Mouse (Mus musculus) hindlimb bud, embryonic 11.5 days (tissue): ENCODE measurements around the gene Vtn.
A peak's percentile ranks its signal among the peaks of the same experiment; 100 is the strongest.

ENCODE experiments used
- DNase-seq: peaks from one replicate; pipeline ENCODE4 v3.0.0-alpha.2; 2012; ENCODE audit warnings: low read depth, low spot score; ENCODE audit errors: extremely low spot score

The Vtn gene

DNA sequence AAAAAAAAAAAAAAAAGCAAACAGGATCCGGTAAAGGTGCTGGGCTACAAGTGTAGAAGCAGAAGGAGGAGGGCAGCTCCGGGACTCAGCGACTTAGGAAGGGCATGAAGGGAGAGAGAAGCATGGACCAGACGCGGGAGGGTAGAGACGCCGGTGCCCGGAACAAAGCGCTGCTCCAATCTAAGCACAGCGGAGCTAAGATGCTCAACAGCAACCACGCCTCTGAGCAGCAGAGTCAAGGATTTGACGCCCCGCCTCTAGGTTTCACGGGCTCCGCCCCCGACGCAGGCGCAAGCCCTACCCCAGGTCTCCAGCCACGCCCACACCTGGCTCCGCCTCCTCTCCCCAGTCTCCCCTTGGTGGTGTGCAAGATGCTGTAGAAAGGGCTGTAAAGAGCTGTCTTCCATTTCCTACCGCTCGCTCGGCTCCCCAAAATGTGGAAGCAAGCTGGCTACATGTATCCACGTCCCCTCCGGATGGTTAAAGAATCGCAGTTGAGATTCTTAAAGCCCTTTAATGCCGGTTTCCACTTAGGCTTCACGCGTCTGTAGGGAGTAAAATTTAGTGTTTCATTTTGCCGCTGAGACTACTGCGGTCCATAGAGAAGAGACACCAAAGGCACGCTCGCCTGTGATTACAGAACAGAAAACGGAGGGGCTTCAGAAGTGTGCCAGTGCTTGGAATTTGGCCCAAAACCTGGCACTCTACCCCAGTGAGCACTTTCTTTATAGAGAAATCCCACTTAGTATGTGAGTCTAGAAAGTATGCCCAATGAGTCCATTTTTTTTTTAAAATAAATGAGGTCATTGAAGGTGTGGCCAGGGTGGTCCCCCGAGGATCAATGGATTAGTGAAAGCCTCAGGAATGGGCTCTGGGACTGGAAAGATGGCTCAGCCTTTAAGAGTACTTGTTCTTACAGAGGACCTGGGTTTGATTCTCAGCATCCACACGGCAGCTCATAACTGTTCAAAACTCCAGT lies 1.1 kb upstream of the Vtn start, which contains the start of gene Sarm1:
TSS of gene Sarm1 (minus strand) at position 211 of the 979 bp plus-strand sequence.
- peak; percentile 91 for DNase-seq

- DNase-seq: no peak
These were observed 652 bp downstream of the Vtn start for GRCm38 (mm10) chr11:78499543-78499942.

GRCm38 (mm10) chr11:78500623-78501202 lies 1.8 kb downstream of the Vtn start:
- DNase-seq: no peak

DNA sequence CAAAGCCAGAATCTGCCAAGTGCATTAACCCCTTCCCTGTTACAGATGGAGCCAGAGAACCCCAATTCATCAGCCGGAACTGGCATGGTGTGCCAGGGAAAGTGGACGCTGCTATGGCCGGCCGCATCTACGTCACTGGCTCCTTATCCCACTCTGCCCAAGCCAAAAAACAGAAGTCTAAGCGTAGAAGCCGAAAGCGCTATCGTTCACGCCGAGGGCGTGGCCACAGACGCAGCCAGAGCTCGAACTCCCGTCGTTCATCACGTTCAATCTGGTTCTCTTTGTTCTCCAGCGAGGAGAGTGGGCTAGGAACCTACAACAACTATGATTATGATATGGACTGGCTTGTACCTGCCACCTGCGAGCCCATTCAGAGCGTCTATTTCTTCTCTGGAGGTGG lies 2.6 kb downstream of the Vtn start:
- no peak for DNase-seq

DNA sequence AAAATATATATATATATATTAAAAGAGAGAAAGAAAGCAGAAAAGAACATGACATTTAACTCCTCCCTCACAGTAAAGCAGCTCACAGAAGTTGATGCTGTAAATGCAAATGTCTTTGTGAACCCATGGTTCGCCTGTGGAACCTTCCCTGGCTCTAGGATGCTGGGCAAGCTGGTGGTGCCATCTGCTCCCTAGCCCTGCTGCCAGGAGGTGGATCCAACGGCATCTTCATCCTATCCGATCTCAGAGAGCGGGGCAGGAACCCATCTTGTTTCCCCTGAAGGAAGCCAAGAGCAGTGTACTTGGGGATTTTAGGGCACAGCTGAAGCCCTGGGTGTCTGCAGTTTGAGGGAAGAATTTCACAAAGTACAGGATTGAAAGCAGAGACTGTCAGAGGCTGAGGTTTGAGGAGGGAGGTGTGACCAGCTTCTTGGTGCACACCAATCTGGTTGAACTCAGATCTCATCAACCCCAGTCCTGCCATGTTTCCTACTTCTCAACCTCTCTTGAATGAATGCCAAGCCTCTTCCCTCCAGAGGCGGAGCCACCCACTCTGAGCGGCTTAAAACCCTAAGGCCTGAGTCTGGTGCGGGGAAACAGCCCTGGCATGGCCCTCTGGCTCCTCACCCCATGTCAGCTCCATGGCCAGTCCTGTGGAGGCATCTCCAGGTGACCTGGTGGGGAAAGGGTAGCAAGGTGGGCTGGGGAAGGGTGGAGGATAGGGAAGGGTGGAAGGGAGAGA lies 4.2 kb downstream of the Vtn start, which contains the start of gene Sebox:
TSS of gene Sebox (plus strand) at position 539 of the 742 bp plus-strand sequence.
- no peak for DNase-seq

DNA sequence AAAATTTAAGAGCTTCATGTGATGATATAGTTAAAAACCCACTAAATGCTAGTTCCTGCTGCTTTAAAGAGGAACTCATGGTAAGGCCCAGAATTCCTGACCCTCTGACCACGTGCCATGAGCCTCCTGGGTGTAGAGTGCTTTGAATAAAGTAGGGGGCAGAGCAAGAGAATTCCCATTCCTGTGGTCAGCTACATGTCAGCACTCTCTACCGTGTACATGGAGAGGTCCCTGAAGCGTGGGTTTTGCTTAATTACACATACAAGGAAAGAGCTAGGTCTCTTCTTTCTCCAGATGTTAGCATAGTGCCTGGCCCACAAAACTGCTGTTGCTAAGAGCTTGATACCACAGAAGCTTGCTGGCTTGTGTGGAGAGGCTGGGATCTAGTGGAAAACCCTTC lies 6.5 kb downstream of the Vtn start:
- no peak for DNase-seq

DNA sequence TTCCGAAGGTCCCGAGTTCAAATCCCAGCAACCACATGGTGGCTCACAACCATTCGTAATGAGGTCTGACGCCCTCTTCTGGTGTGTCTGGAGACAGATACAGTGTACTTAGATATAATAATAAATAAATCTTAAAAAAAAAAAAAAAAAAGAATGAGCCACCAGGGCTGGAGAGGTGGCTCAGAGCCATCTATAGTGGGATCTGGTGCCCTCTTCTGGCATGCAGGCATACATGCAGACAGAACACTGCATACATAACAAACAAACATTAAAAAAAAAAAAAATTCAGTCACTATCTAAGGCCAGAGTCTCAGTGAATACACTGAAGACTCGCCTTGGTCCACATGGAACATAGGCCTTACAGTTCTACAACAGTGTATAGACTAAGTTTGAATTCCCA lies 10.3 kb downstream of the Vtn start:
- DNase-seq: no peak

DNA sequence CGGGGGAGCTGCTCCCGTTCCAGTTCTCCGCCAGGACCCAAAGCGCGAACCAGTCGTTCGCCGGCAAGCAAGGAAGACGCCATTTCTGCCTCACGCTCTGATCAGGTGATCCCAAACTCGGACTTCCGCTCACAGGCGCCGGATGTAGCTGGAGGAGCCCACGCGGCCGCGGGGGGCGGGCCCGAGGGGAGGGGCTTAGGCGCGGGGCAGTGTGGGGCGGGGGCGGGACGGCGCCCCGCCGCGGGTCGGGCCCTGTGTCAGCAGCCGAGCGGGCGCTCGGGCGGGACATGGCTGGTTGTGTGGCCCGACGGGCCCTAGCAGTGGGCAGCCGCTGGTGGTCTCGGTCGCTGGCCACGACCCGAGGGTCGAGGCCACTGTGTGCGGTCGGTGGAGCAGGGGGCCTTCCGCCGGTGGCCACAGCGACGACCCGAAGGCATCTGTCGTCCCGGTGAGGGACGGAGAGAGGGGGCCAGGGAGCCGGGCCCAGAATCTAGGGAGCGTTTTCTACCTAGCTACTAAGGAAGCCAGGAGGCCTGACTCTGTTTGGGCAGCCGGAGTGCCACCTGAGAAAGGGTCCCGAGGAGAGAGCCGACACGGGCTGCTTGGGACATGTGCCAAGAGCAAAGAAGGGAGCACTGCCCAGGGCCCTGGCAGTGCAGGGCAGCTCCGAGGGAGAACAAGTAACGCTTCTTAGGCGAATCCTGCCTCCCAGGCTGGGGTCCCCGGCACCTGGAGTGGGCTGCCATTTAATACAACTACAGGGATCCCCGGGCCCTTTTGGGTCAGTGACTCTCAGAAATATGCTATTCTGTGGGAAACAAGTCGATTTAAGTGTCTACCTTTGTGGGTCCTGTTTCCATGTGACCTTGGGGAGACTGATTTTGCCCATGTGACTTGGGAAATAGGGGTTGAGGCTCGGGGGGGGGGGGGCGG lies 13.4 kb downstream of the Vtn start, which contains the start of the genes Tmem199 and Poldip2:
TSS of gene Tmem199 (minus strand) at position 148 of the 933 bp plus-strand sequence.
TSS of gene Poldip2 (plus strand) at position 169 of the 933 bp plus-strand sequence.
- peak; percentile 62 for DNase-seq

DNA sequence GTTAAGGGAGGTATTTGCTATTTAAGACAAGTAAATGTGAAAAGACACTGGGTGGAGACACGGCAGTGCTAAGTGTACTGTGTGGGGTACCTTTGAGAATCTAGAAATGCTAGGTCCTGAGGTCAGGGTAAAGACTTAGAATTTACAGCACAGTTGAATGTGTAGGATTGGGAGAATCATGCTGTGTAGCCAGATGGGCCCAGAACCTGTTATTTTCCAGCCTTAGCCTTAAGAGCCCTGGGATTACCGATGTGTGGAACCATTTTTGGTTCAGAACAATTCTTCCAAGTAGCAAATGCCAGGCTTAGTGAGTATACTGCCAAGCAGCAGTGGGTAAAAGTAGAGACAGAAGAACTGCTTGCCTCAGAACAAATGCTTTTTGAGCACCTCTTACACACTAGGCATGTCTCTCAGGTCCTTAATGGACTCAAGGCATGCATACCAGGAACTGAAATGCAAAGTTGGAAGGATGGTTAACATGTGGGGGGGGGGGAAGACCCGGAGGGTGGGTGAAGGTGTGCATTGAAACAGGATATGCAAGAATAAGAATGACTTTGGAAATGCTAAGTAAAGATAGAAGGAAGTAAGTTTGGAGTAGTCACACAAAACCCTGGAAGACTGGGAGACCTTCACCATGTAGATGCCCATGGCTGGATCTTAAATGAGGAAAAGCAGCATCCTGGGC lies 14.4 kb downstream of the Vtn start:
- DNase-seq: no peak

DNA sequence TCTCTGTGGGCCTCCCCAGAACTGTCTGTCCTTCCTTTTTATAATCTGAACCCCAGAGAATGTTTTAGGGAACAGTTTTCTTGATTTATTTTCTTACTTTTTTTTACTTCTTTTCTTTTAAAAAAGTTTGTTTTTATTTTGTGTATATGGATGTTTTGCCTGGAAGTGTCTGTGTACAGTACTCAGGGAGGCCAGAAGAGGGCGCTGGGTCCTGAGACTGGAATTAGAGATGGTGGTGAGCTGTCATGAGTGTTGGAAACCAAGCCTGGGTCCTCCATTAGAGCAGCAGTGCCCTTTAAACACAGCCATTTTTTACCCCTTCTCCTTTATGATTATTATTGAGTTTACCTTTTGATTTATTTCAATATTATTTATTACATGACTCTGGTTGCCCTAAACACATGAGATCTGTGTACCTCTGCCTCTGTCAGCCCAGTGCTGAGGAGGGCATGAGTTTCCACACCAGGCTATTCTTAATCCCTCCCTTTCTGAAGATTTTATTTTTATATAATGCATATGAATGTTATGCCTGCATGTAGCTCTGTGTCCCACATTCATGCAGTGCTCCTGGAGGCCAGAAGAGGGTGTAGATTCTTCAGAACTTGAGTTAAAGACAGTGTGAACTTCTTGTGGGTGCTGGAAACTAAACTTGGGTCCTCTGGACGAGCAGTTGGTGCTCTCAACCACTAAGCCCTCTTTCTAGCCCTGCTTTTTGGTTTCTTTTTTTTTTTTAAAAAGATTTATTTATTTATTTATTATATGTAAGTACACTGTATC lies 16.8 kb downstream of the Vtn start:
- DNase-seq: no peak

- no peak for DNase-seq
These were observed 20.0 kb downstream of the Vtn start for GRCm38 (mm10) chr11:78518931-78519330.

DNA sequence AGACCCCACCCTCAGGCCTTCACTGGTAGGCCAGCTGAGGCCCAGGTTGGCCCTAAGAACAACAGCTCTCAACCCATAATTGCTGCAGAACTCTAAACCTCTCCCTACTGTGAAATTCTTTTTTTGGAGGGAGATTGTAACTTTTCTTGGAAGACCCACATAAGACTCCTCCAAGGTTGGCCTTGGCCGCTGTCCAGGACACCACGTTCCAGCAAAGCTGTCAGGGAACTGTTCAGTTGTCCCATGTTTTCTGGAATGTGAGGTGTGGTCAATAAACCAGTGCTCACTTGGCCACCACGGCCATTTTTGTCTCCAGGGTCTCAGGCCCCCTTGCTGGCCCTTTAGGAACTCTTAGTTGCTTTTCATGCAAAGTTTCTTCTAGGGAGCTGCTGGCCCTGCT lies 23.0 kb downstream of the Vtn start:
- no peak for DNase-seq

- DNase-seq: no peak
These were observed 23.6 kb downstream of the Vtn start for GRCm38 (mm10) chr11:78522481-78522997.

DNA sequence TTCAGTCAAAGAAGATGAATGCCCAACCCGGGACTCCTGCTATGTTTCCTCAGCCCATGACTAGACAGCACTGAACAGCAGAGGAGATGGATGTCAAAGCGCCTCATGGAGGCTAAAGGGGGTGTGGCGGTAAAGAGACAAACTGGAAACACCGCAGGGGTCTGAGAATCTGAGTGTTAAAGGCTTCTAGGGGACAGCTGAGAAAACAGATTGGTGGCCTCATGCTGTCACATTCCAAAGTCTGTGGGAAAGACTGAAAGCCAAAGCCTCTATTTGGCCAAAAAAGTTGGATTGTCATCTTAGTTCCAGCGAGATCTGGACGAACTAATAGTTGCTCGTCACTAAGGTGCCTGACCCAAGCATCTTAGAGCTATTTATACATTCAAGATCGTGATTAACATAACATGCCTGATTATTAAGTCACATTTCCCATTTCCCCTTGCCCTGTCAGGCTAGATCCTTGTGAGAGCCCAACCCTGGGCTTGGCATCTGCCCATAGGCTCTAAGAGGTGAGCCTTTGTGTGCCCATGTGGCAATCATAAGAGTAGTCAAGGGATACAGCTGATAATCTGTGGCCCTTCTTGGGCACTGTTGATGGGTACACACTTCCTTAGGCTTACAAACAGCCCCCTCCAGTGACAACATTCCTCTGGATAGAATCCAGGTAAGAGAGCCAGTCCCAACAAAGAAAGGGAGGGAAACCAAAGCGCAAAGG lies 24.5 kb downstream of the Vtn start:
- no peak for DNase-seq

DNA sequence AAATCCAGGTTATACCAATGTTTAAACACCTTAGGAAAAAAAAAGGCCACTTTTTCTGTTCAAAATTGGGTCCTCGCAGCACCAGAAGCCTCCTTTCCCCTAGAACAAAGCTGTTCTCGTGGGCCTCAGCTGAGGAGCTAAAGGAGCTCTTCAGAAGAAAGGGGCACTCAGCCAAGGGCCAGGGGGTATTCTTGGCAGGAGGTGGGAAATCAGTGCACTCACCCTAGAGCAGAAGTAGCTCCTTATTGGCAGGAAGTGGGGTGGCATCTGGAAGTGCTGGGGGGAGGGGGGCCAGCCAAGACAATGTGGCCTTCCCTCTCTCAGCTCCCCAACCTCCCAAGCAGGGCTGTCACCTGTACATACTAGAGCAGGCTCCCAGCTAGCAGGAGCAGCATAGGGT lies 25.9 kb downstream of the Vtn start:
- DNase-seq: no peak

DNA sequence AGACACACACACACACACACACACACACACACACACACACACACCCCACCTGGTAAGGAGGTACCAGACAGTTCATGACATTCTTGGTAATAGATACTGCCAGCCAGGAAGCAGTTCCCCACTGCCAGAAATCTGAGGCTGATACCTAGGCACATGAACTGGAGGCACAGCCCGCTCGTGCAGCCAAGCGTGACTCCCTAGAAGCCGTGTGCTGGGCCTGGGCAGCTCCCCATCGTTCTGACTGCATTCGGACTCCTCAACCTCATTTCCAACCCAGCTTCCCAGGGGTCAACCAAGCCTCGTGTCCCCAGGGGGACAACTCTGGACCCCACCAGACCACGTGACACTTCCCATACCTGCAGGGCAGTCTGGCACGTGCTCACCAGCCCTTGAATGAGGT lies 29.8 kb downstream of the Vtn start:
- DNase-seq: no peak

- DNase-seq: no peak
These were observed 31.1 kb downstream of the Vtn start for GRCm38 (mm10) chr11:78530001-78530400.

GRCm38 (mm10) chr11:78531046-78531445 lies 32.2 kb downstream of the Vtn start:
- DNase-seq: no peak
